Mouse (Mus musculus) ES-E14 (cell line): ENCODE results near the gene Il18bp. TPM values are rescaled to one million over a fixed set of nuclear protein-coding genes. Genes with fewer than 3 reads are reported as not detected.
"Not testable (repeated sequence)": the region's sequence is repeated elsewhere in the genome, so short reads cannot be mapped to it uniquely, and the experiment has no call there.

Experiments used
- DNase-seq: peaks from one replicate; pipeline ENCODE4 v3.0.0-alpha.2; 2013; ENCODE audit warnings: low read depth, low spot score
- H3K27ac ChIP-seq: 2 replicates; pipeline ENCODE4 v1.5.1; 2012; ENCODE audit warnings: low read depth, mild to moderate bottlenecking, low read length, moderate library complexity, mixed read lengths; ENCODE audit not compliant: poor library complexity, insufficient read depth, severe bottlenecking
- H3K36me3 ChIP-seq: 2 replicates; pipeline ENCODE4 v1.6.1; 2012; ENCODE audit warnings: mild to moderate bottlenecking, low read length, moderate library complexity, mixed read lengths; ENCODE audit not compliant: control insufficient read depth, poor library complexity, insufficient read depth, severe bottlenecking
- H3K4me1 ChIP-seq, 2 experiments: fragments of 150-350 bp in 1 of 2; sonication (generic) in 1 of 2; 2 replicates each; pipeline ENCODE4 v1.6.1; 2012; ENCODE audit warnings: low read length in 2 of 2, mild to moderate bottlenecking in 1 of 2, mixed read lengths in 1 of 2; ENCODE audit not compliant: control insufficient read depth in 2 of 2, insufficient read depth in 2 of 2, poor library complexity in 1 of 2
- H3K4me3 ChIP-seq, 2 experiments: fragments of 150-350 bp in 1 of 2; sonication (generic) in 1 of 2; 2 replicates each; pipeline ENCODE4 v1.5.1; 2012; ENCODE audit warnings: low read length in 2 of 2, low read depth in 1 of 2, mild to moderate bottlenecking in 1 of 2, mixed read lengths in 1 of 2; ENCODE audit not compliant: insufficient read depth in 1 of 2, poor library complexity in 1 of 2, severe bottlenecking in 1 of 2
- H3K9ac ChIP-seq: 2 replicates; pipeline ENCODE4 v1.6.1; 2012; ENCODE audit warnings: low read depth, mild to moderate bottlenecking, low read length, mixed read lengths; ENCODE audit not compliant: poor library complexity, insufficient read depth, severe bottlenecking
- H3K9me3 ChIP-seq: fragments of 150-350 bp; sonication (generic); 2 replicates; pipeline ENCODE4 v1.6.1; 2012; ENCODE audit warnings: low read depth, mild to moderate bottlenecking, low read length; ENCODE audit not compliant: control insufficient read depth, insufficient read depth
- CHD2 ChIP-seq: IDR thresholded peaks from 2 replicates; pipeline ENCODE4 v1.6.1; 2014; ENCODE audit warnings: mild to moderate bottlenecking, low read depth, low read length, inconsistent platforms
- HCFC1 ChIP-seq: IDR thresholded peaks from 2 replicates; pipeline ENCODE4 v1.6.1; 2012; ENCODE audit warnings: low read length, inconsistent platforms, borderline replicate concordance; ENCODE audit not compliant: insufficient read depth
- MAFK ChIP-seq: IDR thresholded peaks from 2 replicates; pipeline ENCODE4 v1.6.1; 2014; ENCODE audit warnings: mild to moderate bottlenecking, low read depth, low read length, inconsistent platforms; ENCODE audit not compliant: insufficient read depth
- ZC3H11A ChIP-seq: IDR thresholded peaks from 2 replicates; pipeline ENCODE4 v1.6.1; 2012; ENCODE audit warnings: low read depth, mild to moderate bottlenecking, inconsistent platforms, low read length, borderline replicate concordance
- ZNF384 ChIP-seq: IDR thresholded peaks from 2 replicates; pipeline ENCODE4 v1.6.1; 2012; ENCODE audit warnings: low read depth, low read length, inconsistent platforms
- in situ Hi-C, 2 experiments: fragments of 600-800 bp; cut with MboI; formaldehyde crosslinking; loops; one replicate each; pipeline ENCODE4 v1.15.1; 2025; ENCODE audit warnings: low sequenced_read_pairs in 2 of 2, inconsistent platforms in 1 of 2; ENCODE audit not compliant: unreplicated experiment in 2 of 2
- total RNA-seq: library from RNA; depleted of rRNA; stranded (reverse); fragments of 300-350 nt; gene quantifications from 2 replicates; pipeline ENCODE4 v1.2.3, GENCODE M21; 2012

Gene Il18bp
- total RNA-seq, 1 experiment: 11.0 TPM

GRCm38 (mm10) chr7:102062203-102062602 is 43.7 kb upstream of the Il18bp start:
- TF ChIP-seq ZNF384: no peak
- TF ChIP-seq MAFK: no peak
- no peak for TF ChIP-seq CHD2
- in situ Hi-C loops: no loop called here
- Histone ChIP-seq H3K9me3 (no peaks in the 10 kb centered on the region), H3K4me1 (no peaks in the 10 kb centered on the region), H3K4me3 (no peak overlapping the region), H3K36me3 (peaks cover 2% of the 10 kb centered on the region; the same call in 1 of the 2 replicates), H3K27ac (no peak overlapping the region), H3K9ac (no peak overlapping the region)
- DNase-seq: no peak

GRCm38 (mm10) chr7:102061353-102061752 is 42.9 kb upstream of the Il18bp start:
- H3K4me3 ChIP-seq: no peak overlapping the region
- H3K36me3 ChIP-seq: peaks cover 2% of the 10 kb centered on the region; the same call in 1 of the 2 replicates
- in situ Hi-C loops: no loop called here
- no peak overlapping the region for H3K9ac ChIP-seq
- TF ChIP-seq MAFK: no peak
- no peak for TF ChIP-seq HCFC1
- TF ChIP-seq CHD2: no peak
- no peak for TF ChIP-seq ZNF384
- TF ChIP-seq ZC3H11A: no peak
- no peak for DNase-seq
- no peak overlapping the region for H3K27ac ChIP-seq
- H3K4me1 ChIP-seq: no peaks in the 10 kb centered on the region
- H3K9me3 ChIP-seq: no peaks in the 10 kb centered on the region

- H3K36me3 ChIP-seq, H3K27ac ChIP-seq, DNase-seq, H3K4me1 ChIP-seq, H3K9me3 ChIP-seq, in situ Hi-C loops, H3K9ac ChIP-seq, H3K4me3 ChIP-seq: not testable (repeated sequence)
Observed at GRCm38 (mm10) chr7:102048524-102048923, 30.0 kb upstream of the Il18bp start.

- Histone ChIP-seq H3K9me3 (no peaks in the 10 kb centered on the region), H3K27ac (no peak overlapping the region), H3K4me1 (no peaks in the 10 kb centered on the region), H3K4me3 (no peak overlapping the region), H3K36me3 (peaks cover 12% of the 10 kb centered on the region), H3K9ac (no peak overlapping the region)
- DNase-seq: no peak
- in situ Hi-C loops: no loop called here
- TF ChIP-seq HCFC1 (no peak), MAFK (no peak), ZNF384 (no peak), ZC3H11A (no peak), CHD2 (no peak)
Observed at GRCm38 (mm10) chr7:102042314-102042713, 23.8 kb upstream of the Il18bp start.

- no peaks in the 10 kb centered on the region for H3K4me1 ChIP-seq
- H3K9ac ChIP-seq: no peak overlapping the region
- TF ChIP-seq ZNF384: no peak
- TF ChIP-seq HCFC1: no peak
- no peak for TF ChIP-seq MAFK
- TF ChIP-seq CHD2: no peak
- in situ Hi-C loops: no loop called here
- DNase-seq: no peak
- H3K4me3 ChIP-seq: no peak overlapping the region
- peaks cover 21% of the 10 kb centered on the region for H3K36me3 ChIP-seq
- no peaks in the 10 kb centered on the region for H3K9me3 ChIP-seq
- no peak overlapping the region for H3K27ac ChIP-seq
Observed at GRCm38 (mm10) chr7:102037318-102037717, 18.8 kb upstream of the Il18bp start.
